Mouse (Mus musculus) C2C12 (cell line): ENCODE data around the gene Pappa2.

Experiments
- CTCF ChIP-seq: IDR thresholded peaks from one replicate; pipeline ENCODE4 v1.5.1; 2011; ENCODE audit not compliant: control insufficient read depth, insufficient read depth, insufficient read length
- MAX ChIP-seq: IDR thresholded peaks from one replicate; pipeline ENCODE4 v1.6.1; 2011; ENCODE audit warnings: mild to moderate bottlenecking, control low read depth
- MYOG ChIP-seq: IDR thresholded peaks from one replicate; pipeline ENCODE4 v1.6.1; 2011; ENCODE audit not compliant: control insufficient read depth, insufficient read length; ENCODE audit errors: extremely low read depth
- USF1 ChIP-seq: IDR thresholded peaks from one replicate; pipeline ENCODE4 v1.6.1; 2011; ENCODE audit warnings: low read depth, mild to moderate bottlenecking, control low read depth, moderate library complexity

GRCm38 (mm10) chr1:158850459-158850858 is 129.8 kb downstream of the Pappa2 start:
- TF ChIP-seq MYOG: no peak
- no peak for TF ChIP-seq CTCF
- no peak for TF ChIP-seq USF1
- no peak for TF ChIP-seq MAX
